Mouse (Mus musculus) urinary bladder, adult 2 months (tissue): ENCODE measurements around the gene Aen. TPM values are rescaled to one million over a fixed set of nuclear protein-coding genes. Genes with fewer than 3 reads are reported as not detected.

Experiments
- DNase-seq: peaks from one replicate; pipeline ENCODE4 v3.0.0; 2022; ENCODE audit warnings: low spot score
- polyA plus RNA-seq: library from polyadenylated mRNA; depleted of rRNA; stranded (reverse); fragments of >200 nt; gene quantifications from 2 replicates; pipeline ENCODE4 v1.2.3, GENCODE M21; 2012; rRNA removed

Gene Aen
- 29.1 and 30.7 TPM in 2 replicates for polyA plus RNA-seq

DNA sequence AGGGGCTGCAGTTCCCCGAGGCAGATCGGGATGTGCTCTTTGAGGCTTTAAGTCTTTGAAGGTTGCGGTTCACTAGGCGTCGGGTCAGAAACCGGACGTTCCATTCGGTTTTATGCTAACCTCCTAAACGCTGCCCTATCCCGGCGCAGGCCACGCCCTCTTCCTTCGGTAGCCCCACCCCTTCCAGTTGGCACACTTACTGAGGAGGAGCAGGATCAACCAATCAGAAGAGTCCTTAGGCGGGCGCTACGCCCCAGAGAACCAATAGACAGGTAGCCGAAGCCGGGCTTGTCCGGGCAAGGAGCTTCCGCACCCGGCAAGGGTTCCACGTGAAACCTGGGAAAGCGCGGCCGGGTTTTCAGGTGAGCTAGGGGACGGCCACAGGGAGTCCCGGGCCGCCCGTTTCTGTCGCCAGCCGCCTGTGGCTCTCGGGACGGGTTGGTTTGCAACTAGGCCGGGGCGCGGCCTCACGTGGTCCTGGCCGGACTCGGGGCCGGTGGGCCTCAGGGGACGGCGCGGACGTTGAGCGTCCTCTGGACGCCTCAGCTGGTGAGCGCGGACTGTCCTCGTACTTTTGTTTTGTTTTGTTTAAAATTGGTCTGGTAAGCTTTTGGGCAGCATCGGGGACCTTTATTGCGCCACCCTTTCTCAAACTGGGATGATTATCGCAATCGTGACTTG, at the start of gene Aen:
Gene Aen (plus strand): TSS at position 202 of the 681 bp plus-strand sequence.
- peak; percentile 82 for DNase-seq

DNA sequence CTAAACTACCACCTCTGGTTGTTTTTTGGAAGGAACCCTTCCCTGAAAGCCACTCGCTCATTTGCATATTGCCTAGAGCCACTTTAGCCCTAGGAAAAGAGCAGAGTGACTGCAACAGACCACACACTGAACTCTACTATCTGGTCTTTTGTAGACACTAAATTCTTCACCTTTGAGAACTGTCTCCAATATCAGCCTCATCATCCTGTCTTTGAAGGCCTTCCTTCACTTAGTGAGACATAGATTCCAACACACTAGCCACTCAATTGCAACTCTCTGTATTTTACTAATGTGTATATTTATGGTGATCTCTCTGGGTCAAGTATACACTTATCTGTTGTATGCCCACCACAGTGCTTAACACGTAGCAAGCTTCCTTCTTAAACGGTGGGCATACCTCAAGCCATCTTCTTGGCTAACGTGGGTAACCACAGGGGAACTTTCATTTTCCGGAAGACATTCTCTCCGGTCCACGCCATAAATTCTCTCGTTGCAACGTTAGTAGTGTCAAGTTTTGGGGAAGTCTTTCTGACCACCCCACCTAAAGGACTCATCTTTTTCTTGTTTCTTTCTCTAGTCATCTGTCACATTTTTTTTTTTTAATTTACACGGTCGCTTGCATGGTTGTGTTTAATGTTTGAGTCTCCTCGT, 49.5 kb upstream of the Aen start:
- DNase-seq, result no peak

DNA sequence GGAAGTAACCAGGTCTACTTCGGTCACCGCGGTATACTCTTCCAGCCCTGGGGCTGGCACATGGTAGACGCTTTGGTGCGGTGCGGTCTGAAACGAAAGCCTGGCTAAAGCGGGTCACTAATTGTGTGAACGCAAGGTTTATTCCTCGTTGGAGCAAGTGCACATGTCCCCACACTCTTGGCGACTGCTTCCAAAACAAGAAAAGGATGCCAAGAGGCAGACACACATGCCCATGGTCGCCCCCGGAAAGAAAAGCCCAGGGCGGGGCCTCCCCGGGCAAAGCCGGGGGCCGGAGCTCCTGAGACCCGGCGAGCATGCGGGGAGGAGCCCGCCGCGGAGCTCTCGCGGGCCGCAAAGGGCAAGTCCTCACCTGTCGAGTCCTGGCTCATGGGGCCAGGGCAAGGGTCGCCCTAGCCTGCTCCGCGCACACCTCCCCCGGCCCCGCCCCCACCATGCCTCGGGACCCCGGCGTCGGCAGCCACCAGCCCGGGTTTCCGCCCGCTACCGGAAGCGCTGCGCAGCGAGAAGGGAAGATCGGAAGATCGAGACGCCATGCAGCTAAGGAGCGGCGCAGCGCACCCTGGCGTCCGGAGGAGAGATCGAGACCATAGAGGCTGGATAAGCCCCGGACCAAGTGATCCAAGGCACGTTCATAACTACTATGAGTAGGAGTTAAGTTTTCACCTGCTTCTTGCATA, 48.8 kb upstream of the Aen start, which contains the start of gene Det1:
Gene Det1 (minus strand): TSS at position 527 of the 698 bp plus-strand sequence.
- DNase-seq, result peak; percentile 88

DNA sequence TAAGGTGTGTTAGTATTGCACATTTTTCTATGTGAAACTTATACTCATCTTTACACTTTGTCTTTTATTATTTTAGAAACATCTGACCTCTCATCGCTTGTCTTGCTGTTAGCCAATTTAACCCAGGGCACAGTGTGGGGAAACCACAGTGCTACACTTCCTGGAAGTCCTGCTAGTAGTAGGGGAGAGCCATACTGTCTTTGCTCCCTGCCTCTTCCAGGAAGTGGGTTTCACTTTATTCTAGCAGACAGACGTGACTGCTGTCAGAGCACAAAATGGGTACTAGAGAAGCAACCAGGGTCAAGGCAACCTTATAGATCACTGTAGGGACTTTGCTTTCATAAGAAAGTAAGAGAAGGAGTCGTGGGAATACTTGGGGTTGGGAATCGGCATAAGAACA, 41.6 kb upstream of the Aen start:
- DNase-seq, result no peak

DNA sequence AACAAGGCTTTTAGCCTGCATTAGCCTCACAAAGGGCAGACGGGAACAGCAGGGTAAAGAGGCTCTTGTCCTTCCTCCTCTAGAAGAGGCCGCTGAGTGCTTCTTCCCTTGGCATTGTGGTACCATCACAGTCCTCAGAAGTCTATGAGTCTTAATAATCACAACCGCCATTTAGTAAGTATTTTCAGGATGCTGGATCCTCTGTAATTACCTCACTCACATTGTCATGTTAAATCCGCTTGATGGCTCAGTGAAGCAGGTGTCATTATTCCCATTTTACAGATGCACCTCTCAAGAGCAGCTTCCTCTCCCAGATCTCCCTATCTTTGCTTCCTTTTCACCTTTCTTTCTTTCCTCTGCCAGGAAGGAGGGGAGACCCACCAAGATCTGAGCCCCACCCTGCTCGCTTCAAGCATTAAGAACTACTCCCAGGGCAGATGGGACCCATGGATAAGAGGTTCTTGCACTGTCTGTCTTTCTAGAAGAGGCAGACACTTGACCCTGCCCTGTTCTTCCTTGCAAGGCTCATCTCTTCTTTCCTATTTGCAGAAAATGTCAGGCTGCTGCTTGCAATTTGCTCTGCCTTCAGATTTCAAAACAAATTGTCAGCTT, 40.5 kb upstream of the Aen start:
- DNase-seq, result no peak

DNA sequence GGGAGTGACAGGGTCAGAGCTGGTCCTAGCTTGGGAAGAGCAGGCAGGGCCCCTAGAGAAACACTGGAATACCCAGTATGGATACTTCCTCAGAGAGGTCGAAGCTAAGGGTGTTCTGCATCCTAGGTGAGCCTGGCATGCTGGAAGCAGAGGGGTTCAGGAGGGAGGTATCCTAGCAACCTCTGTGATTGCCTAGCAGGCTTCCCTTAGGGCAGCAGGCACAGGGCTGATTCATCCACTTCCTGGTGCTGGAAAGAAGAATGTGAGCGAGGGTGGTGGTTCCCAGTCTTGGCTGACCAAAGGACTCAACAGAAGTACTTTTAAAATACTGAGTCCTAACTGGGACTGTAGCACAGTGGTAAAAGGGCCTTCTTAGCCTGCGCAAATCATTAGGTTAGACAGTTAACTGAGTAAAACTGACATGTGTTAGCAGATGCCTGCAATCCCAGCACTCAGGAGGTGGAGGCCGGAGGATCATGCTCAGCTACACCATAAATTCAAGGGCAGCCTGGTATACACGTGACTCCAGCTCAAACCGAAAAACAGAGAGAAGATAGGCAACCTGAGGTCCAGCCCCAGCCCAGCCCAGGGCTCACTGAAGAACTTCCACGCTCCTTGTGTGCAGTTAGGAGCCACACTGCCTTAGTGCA, 31.7 kb upstream of the Aen start:
- DNase-seq, result no peak

DNA sequence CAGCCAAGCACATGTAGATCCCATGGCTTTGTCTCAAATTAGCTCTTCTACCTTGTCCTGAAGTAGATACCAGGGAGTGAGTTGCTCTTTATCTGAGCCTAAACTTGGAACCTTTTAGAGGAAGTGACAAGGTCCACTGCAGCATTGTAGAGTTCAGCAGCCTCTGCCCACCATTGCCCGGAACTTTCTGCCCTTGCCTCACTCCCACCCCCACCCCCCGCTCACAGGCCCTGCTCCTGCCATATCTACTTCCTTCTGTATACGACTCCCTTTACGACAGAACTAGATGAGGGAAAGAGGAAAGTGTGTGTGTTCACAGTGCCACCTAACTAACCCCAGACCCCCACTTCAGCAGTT, 31.2 kb upstream of the Aen start:
- DNase-seq, result no peak

DNA sequence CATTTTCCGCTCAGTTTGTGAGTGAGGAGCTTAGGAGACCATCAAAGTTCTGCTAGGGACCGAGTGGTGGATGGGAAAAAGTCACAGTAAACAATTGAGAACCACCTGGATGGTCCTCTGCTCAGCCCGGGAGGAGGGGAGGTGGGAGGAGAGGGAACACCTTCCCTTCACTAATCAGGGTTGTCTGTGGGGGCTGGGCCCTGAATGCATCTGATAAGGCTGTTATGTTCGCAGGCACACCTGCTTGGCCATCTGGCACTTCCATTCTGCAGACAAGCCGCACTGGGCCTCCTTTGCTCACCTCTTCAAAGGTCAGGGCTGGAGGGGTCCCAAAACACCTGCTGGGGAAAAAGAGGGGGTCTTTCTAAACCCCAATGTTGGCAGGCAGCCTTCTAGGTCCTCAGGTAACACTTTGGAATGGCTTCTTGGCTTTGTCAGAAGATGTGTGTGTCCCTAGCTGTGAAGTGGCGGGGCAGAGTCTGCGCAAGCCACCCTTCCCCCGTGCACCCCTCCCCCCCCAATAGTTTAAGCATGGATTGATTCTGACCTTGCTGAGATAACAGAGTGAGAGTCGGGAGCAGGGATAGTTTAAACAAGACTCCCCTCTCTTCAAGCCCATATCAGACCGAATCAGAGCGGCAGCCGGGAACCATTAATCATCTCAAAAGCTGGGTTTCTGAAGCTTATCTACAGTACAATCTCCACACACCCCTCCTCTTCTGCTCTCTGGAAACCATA, 30.3 kb upstream of the Aen start:
- DNase-seq, result no peak

DNA sequence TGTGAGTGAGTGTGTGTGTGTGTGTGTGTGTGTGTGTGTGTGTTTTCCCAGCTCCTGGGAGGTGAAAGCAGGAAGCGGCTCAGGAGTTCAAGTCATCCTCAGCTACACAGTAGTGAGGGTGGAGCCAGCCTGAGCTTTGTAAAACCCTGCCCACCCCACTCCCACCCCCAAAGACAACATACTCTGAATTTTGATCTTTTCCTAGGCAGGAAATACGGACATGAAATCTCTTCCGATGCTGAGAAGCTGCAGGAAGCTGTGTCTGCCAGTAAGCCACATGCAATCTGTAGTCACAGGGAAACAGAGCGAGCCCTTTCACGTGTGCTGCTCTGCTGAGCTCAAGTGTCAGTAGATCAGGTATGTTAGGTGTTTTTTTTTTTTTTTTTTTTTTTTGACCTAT, 26.9 kb upstream of the Aen start:
- DNase-seq, result no peak

DNA sequence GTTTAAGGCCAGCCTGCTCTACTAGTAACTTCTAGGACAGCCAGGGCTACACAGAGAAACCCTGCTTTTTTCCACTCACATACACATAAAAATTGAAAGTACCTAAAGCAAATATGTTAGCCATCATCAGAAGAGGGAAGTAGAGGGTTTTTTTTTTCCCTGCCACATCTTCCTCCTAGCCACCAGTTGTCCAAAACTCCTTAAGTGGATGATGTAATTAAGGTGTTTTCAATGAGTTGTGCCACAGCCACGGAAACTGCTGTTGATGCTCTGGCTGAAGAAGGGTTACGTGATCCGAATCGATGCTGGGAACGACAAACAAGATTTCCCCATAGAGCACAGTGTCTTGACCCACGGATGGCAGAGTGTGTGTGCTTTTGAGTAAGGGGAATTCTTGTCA, 23.3 kb upstream of the Aen start:
- DNase-seq, result no peak

DNA sequence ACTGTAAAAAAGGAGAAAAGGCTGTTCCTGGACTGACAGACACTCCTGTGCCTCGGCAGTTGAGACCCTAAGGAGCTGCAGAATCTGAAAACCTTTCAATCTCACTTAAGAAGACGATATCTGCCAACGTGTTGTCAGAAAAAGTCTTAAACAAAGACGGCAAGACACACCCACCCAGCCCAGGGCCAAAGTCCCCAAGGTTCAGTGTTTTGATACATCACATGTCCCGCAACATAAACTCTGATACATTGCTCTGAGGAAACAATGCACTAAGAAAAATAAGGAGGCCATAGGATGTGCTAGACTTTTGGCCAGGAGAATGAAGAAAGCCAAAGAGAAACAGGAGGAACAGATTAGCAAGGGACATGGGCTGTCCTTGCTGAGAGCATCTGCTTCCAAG, 22.8 kb upstream of the Aen start:
- DNase-seq, result no peak

DNA sequence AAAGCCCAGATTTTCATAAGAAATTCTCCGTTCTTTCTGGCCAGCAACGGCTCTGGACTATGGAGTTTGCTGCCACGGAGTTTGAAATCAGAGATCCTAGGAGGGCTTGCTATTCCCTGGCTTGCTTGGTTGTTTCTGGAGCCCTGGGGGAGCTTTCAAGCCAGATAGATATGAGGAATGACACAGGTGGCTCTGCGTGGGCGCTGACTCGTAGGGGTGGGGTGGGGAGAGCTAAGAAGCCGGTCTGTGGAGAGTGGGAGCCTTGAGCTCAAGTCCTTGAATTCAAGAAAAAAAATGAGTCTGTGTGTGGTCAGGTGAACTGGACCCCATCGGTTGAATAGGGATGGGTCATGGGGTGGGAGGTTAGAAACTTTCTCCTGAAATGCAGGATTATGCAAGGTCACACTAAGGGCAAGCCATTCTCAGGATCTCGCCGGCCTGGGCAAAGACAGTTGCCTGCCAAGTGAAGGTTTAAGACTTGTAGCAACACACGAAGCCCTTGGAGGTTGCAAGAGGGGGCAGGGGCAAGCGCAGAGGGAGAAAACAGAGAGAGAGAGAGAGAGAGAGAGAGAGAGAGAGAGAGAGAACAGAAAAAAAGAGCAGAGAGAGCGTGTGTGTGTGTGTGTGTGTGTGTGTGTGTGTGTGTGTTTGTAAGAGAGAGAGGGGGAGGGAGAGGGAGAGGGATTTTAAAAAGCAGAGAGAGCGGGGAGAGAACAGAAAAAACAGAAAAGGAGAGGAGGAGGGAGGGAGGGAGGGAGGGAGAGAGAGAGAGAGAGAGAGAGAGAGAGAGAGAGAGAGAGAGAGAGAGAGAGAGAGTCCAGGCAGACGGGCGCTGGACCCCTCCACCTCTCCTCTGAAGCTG, 13.8 kb upstream of the Aen start:
- DNase-seq, result no peak

DNA sequence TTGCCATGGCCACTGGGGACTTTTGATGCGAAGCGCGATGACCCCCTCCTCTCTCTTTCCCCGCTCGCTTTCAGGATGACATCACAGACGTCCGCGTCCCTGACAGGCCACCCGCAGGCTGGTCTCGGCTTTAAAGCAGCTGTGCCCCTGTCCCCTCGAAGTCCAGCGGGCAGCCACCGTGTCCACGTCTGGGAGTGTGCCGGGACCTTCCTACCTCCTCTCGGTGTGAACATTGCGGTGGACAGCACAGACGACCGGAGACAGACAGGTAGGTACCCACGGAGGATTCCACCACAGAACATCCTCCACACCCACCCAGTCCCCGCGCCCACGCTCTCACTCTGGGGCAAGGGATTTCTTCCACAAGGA, 13.2 kb upstream of the Aen start:
- no peak for DNase-seq

DNA sequence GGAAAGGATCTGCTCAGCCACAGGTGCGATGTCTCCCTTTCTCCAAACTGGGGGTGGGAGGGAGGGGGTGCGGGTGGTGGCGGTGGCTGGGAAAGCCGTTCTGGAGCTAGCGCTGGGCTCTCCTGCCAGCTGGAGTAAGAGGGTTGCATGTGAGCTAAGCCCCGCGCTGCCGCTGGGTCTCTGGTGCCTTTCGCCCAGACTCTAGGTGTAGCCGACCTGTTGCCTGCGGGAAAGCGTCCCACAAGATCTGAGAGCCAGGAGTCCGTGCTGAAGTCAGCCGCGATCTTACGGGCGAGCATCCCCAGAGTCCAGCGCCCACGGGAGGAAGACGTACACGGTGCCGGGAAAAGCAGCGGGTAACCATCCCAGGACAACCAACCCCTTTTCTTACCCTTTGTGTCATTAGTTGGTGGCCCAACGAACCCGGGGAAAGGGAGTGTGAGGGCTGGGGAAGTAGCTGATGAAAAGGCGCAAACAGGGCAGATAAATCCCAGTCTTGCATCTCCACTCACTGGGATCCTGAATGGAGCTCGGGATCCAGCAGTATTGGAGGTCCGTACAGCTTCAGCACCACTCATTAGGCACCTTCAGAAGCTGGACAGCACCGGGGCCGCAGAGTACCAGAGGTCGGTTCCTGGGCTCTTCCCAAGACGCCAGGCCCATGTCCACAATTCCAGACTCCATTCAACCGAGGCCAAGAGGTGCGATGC, 12.5 kb upstream of the Aen start:
- DNase-seq, result no peak

DNA sequence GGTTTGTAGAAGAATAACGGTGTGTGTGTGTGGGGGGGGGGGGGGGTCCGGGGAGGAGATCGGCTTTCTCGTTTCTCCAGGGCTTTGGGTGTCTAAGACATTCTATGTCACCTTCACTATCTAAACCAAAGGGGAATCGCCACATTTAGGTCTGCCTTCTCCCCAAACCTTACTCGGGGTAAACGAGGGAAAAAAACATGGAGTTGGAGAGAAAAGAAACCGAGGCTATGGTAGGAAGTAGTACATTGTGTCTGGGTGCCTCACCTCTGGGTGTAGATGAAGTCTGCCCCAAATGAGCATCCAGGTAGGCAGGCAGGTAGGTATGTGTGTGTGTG, 12.0 kb upstream of the Aen start:
- no peak for DNase-seq

DNA sequence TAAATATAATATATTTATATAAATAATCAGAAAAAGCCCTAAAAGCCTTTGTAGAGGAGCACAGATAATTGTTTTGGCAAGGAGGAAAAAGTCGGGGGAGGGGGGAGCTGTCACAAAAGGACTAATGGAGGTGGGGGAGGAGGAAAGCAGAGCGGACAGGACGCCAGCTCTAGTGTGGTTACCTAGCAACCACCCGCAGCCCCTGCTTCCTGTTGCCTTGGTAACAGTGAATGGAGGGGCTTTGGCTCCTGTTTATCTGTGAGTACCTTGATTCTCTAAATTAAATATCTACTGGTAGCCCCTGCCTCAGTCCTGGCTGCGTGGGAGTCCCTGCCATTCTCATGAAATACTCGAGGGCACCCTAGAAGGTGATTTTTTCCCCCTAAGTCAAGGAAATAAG, 11.5 kb upstream of the Aen start:
- no peak for DNase-seq

DNA sequence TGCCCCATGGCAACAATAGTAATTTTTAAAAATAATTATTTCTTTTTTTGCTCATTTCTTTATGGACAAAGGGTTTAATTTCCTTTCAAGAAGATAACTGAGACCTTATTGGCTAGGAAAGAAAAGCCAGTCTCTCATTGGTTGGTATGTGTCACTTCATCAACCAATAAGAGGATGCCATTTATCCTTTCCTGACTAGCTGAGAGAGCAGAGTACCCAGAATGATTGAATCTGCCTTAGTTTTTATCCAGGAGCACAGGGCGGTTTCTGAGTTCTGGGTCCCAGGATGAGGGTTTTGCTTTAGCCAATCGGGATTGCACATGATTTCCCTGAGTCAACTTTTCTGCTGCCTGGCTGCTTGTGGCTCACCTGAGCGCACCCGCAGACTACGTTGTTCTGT, 10.2 kb upstream of the Aen start:
- no peak for DNase-seq

DNA sequence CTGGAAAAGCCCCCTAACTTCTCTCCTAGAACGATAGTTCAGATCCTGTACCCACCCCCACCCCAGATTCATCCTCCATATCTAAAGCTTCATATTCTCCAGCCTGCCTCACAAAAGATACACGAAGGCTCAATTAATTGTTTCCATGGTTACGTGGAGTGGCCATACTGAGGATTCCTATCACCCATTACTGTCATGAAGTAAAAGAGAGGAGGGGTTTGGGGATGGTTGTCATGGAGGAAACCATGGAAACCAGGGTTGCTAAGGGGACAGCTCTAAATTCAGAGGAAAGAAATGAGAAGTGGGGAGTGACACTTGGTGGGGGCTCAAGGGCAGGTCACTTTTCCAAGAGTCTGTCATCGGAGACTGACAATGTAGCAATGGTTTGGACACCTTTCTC, 9.2 kb upstream of the Aen start:
- DNase-seq, result no peak

DNA sequence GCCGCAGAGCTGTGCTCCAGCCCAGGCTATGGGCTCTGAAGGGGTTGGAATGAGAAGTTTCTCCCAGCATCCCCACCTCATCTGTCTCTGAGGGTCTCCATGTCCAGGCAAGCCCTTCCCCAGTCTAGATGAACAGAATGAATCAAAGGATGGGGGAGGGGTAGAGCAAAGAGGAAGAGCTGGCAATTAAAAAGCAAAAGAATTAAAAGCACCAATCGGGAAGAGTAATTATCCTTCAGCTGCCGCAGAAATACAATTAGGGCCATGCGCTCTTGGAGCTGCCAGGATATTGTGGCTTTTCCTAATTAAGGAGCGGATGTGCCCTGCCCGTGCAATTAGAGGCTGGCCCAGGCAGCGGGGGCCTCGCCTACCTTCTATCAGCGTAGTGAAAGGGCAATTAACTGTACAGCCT, 8.2 kb upstream of the Aen start:
- no peak for DNase-seq

DNA sequence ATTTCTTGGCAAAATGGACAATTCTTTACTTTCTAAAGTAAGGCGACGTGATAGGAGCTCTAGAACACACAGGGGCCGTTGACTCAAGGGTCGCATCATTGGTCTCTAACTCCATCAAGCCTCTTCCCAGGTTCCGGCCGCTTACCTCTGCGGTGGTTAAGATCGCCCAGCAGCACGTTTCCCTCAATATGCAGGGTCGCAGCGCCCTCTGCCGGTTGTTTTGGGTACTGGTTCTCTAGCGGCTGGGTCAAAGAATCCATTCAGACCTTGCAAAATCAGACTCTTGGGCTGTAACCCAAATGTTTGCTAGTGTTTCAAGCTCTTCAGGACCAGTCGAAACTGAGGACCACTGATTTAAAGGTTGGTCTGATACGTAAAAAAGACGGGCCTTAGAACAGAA, 5.0 kb upstream of the Aen start:
- peak; percentile 82 for DNase-seq
